In the genomic region with DNA sequence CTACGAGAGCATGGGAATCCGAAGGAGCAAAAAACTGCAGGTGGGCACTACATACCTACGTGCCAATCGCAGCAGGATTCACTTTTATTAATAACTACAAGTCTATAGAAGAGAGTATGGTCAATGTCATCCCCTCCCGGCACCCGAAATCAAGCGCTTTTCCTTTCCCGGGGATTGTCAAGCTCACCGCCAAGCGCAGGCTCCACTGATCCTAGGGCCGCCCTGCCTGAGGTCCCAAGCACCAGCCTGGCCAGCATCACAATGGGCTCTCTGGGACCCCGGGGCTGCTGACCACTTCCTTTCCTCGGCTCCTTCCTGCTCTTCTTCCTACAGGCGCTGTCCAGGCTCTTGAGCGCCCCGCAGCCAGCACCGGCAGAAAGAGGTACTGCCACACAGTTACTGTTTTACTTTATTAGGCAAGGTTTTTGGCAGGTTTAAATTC, we compare ENCODE assay signal across 8 mouse cellular contexts. TPM values are rescaled to one million over a fixed set of nuclear protein-coding genes. Genes with fewer than 3 reads are reported as not detected.
A peak's percentile ranks its signal among the peaks of the same experiment; 100 is the strongest.
DNase-seq lines count a peak whose midpoint lies in the region; ATAC-seq lines count a peak whose summit lies in the region.

Usp45 (plus strand) TSS at position 294 of the 442 bp plus-strand sequence.
Tstd3 (minus strand) TSS at position 350 of the 442 bp plus-strand sequence.

- 2% methylated on average over 17 of the region's 17 CpGs for WGBS in hindbrain, embryonic 13.5 days

- peak within 1 kb of the TSS; percentile 73 for H3K9ac ChIP-seq in hindbrain, embryonic 13.5 days

- H3K27ac ChIP-seq in hindbrain, embryonic 13.5 days = peak within 1 kb of the TSS; percentile 79

- no peaks in the 10 kb centered on the region for H3K9me3 ChIP-seq in hindbrain, embryonic 13.5 days

- H3K27me3 ChIP-seq in hindbrain, embryonic 13.5 days = no peaks in the 10 kb centered on the region

- 0 out of 2 replicates have a peak, but pooled peaks cover 3% of the 10 kb centered on the region for H3K36me3 ChIP-seq in hindbrain, embryonic 13.5 days

- peak; percentile 95 for ATAC-seq in hindbrain, embryonic 13.5 days (ENCODE audit: low FRiP score)

- peak within 1 kb of the TSS; percentile 55 for H3K4me3 ChIP-seq in hindbrain, embryonic 13.5 days

- DNase-seq in NIH3T3 (ENCODE audit: low read depth) = peak; percentile 90
- peak; percentile 90 to 91 for DNase-seq in cerebellum, postnatal 14 days
- peak; percentile 70 to 84 for DNase-seq in frontal cortex, postnatal 14 days (ENCODE audit: low spot score in 2 of 2)
- DNase-seq in layer of hippocampus, postnatal 25 days (ENCODE audit: extremely low spot score in 1 of 2, low spot score in 1 of 2) = peak; percentile 75 to 82
- peak; percentile 79 for DNase-seq in lung, postnatal 14 days
- DNase-seq in ovary, postnatal 36 days (ENCODE audit: low spot score) = peak; percentile 71
- peak; percentile 77 for DNase-seq in thymus, postnatal 25 days

- H3K4me2 ChIP-seq in hindbrain, embryonic 13.5 days = peak within 1 kb of the TSS; percentile 68

- H3K4me1 ChIP-seq in hindbrain, embryonic 13.5 days (replicated peaks) = peaks cover 5% of the 10 kb centered on the region

RNA-seq across cellular contexts. Expression of gene Usp45, which starts in this region (rescaled TPM):
- 7.6 and 8.2 TPM in 2 replicates for polyA plus RNA-seq in hindbrain, embryonic 13.5 days (2015; fragmentation: Nextera tagmentation; extraction: Ambion mirVana)
- 10 to 100 TPM; 51.9 to 52.8 TPM for total RNA-seq in layer of hippocampus, postnatal 25 days (2021)

RNA-seq across cellular contexts. Expression of gene Tstd3, which starts in this region (rescaled TPM):
- polyA plus RNA-seq in hindbrain, embryonic 13.5 days (2015; fragmentation: Nextera tagmentation; extraction: Ambion mirVana) = 25.9 and 27.1 TPM in 2 replicates
- total RNA-seq in layer of hippocampus, postnatal 25 days (2021) = 10 to 100 TPM; 23.0 to 23.8 TPM

Comparison
In these comparisons a context has a peak if more than half of its experiments do, and no peak if none do; other contexts are left out.
1. Peak in every context shown above with its lines: DNase-seq, ATAC-seq, H3K4me3 ChIP-seq and H3K27ac ChIP-seq.